Mouse (Mus musculus) urinary bladder, postnatal 14 days (tissue): Measurements from ENCODE around the gene Bcat2.

Experiments
- DNase-seq: peaks from one replicate; pipeline ENCODE4 v3.0.0; 2021; ENCODE audit warnings: low spot score

Gene Bcat2

DNA sequence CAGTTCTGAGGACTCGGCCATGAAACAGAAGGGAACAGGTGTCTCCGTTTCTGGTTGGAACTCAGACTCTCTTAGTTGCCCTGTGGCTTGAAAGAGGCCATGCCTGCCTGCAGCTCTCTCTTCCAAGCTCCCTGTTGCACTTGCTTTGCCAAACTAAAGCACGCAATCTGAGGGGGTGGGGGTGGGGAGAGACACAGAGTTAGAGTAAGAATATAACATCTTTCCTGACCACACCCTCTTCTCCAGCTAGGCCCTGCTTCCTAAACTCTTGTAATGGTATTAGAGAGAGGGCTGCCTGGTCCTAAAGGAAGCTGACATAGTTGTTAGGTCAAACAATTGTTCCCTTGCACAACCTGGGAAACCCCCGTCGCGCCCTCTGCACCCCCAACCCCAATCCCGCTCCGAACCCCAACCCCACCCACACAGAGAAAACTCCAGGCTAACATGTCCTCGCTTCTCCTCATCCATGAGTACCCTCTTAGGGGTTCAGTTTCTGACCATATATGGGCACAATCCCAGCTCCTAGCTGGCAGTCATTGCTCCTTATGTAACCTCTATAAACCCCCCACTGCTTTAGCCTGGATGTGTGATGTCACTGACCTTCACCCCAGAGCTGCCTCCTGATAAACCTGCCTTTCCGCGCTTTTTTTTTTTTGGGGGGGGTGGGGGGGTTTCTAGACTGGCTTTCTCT is 19.0 kb upstream of the Bcat2 start:
- DNase-seq, result no peak

DNA sequence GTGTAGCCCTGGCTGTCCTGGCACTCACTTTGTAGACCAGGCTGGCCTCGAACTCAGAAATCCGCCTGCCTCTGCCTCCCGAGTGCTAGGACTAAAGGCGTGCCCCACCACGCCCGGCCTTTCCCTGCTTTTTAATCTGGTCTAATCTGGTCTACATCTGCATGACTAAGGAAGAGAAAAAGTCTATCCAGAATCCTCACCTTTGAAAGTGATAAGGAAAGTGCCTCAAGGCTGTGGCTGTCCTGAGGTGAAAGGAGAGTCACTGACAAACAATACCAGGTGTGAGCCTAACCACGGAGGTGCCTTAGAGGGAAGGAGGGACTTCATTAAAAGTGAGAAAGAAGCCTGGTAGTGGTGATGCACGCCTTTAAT is 18.5 kb upstream of the Bcat2 start:
- DNase-seq, result no peak

GRCm38 (mm10) chr7:45553519-45553918 is 16.4 kb upstream of the Bcat2 start:
- DNase-seq, result no peak

GRCm38 (mm10) chr7:45553990-45554389 is 16.0 kb upstream of the Bcat2 start:
- no peak for DNase-seq

- DNase-seq, result no peak
These were observed 15.2 kb upstream of the Bcat2 start, which contains the start of gene Hsd17b14 for GRCm38 (mm10) chr7:45554744-45555143. Hsd17b14 (plus strand) TSS chr7:45554893.

DNA sequence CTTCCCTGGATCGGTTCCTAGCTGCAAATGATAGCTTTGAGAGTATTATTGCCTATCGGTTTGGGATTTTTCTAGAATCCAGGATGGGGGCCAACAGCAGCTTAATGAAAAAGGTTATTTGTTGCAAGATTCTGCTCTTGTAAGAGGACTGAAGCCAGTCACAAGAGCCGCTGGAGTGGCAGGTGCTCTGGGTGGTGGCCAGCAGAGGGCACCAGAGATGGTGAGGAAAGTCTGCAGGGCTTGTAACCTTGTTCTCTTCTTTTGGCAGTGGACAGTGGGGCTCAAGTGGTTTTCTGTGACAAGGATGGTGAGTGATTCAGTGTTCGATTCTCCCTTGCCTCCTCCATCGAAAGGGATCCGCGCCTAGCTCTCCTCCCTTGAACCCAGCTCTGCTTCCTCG is 14.2 kb upstream of the Bcat2 start:
- peak; percentile 88 for DNase-seq

GRCm38 (mm10) chr7:45558907-45559306 is 11.0 kb upstream of the Bcat2 start:
- DNase-seq, result peak; percentile 70

DNA sequence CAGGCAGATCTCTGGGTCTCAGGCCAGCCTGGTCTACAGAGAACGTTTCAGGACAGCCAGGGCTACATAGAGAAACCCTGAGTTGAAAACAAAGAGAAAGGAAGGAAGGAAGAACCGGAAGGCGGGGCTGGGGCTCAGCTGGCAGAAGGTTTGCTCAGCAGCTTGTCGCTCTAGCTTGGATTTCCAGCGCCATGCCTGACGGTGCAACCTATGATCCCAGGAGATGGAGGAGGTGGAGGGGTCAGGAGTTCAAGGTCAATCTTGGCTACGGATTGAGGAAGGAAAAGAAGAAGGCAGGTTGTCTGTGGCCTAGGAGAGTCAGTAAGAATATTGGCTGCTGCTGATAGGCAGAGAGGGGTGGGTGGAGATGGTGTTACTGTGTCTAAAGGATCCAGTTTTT is 9.7 kb upstream of the Bcat2 start:
- no peak for DNase-seq

- DNase-seq, result peak; percentile 85
These were observed 8.9 kb upstream of the Bcat2 start for GRCm38 (mm10) chr7:45560843-45561623.

GRCm38 (mm10) chr7:45561624-45562520 is 8.1 kb upstream of the Bcat2 start:
- no peak for DNase-seq

DNA sequence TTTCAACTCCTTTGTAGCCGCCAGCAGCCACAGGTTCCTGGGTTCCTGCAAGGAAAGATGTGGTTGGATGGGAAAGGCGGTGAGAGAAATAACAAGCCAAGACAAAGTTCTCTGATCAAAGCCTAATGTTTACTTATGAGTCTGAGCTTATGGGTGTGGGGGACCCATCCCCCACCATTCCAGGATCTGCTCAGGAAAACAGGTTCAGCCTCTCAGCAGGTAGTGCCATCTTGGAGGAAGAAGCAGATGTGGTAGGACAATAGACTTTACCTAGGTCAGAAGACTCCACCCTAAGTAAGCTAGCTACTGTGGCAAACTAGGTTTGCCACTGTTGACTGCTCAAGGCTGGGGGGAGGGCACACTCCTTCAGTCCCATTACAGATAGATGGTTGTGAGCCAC is 5.1 kb upstream of the Bcat2 start:
- no peak for DNase-seq

DNA sequence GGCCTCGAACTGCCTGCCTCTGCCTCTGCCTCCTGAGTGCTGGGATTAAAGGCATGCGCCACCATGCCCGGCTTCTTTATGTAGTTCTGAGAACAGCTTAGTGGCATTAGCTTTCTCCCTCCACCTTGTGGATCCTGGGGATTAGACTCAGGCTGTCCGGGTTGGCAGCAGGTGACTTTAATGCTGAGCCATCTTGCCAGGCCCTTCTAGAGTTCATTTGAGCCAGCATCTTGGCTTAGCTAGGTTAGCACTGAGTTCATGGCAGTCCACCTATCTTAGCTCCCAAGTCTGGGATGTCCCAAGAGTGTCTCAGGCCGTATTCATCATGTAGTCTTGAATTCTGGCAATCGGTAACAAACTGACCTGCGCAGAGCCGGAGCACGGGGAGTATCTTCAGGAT is 4.5 kb upstream of the Bcat2 start:
- DNase-seq, result no peak

DNA sequence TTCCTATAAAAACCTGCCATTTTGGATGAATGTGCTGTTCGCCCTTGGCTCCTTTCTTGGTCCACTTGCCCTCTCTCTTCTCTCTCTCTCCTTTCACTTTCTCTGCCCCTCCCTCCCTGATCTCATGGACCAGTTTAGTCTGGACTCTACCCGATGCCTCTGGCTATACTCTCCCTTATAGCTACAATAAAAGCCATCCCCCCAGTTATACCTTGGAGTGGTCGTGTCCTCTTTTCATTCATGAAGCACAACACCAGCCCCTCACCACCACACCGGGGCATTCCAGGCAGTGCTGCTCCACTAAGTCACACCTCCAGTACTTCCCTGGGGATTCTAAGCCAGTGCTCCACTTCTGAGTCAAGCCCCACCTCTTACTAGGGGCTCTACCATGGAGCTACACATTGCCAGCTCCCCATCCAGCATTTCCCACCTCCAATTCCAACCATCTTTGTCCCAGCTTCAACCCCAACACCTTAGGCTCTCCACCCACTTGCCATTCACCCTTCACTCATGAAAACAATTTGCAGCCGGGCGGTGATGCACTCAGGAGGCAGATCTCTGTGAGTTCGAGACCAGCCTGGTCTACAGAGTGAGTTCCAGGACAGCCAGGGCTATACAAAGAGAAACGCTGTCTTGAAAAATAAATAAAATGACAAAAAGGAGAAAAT is 2.7 kb upstream of the Bcat2 start:
- no peak for DNase-seq

- peak; percentile 95 for DNase-seq
These were observed 2.0 kb upstream of the Bcat2 start for GRCm38 (mm10) chr7:45567780-45568516.

GRCm38 (mm10) chr7:45568601-45569473 is 1.1 kb upstream of the Bcat2 start:
- DNase-seq, result no peak

DNA sequence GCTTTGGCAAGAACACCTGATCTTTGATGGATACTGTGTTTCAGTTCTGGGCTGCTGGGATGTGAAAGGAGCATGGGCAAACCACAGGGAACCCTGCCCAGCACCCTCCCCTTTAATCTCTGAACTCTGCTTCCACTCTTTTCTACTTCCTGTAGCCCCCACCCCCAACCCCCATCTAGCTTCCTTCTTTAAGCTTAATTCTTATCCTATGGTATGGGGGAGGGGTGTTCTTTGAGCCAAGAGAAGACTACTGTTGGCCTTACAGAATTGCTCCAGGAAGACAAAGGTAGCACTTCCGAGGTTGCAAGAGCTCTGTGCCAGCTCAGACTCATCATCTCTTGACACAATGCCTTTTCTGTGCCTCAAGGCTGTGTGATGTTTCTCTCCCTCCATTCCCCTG is 2.0 kb downstream of the Bcat2 start:
- DNase-seq, result no peak

DNA sequence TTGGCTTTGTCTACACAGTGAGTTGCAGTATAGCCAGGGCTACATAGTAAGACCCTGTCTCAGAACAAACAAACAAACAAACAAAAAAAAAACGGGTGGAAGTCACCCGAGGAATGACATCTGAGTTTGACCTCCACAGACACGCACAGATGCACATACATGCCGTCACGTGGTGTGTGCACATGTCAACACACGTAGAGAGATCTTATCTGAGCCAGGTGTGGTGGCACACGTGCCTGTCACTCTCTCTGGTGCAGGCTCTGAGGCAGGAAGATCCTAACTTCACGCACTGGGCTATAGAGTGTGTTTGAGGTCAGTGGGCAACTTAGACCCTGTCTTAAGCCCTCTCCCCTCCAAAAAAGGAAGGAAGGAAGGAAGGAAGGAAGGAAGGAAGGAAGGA is 4.0 kb downstream of the Bcat2 start:
- DNase-seq, result no peak

- DNase-seq, result no peak
These were observed 4.8 kb downstream of the Bcat2 start for GRCm38 (mm10) chr7:45574472-45575379.

GRCm38 (mm10) chr7:45585923-45586322 is 16.0 kb downstream of the Bcat2 start:
- DNase-seq, result no peak
